Mouse (Mus musculus): ENCODE results near the gene Fetub.

DNA sequence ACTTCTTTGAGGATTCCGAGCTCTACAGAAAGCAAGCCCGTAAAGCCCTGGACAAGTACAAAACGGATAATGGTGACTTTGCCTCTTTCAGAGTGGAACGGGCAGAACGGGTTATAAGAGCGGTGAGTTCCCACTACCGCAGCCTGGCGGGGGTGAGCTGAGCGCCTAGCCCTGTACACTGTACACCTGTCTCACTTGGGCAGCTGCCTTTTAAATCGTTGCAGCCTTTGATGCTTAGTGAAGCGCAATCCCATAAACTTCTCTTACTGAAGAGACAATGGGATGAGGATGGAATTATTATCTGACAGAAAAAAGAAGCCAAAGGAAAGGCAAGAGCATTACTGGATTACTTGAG is 37.9 kb downstream of the Fetub start:
- TF ChIP-seq GATA1 (IDR thresholded peaks at IDR 0.05; ENCODE audit: low read length) (no peak), TAL1 (IDR thresholded peaks at IDR 0.05; ENCODE audit: low read length) (no peak)

Data from erythroblast, embryonic 14.5 days (primary cell).